Mouse (Mus musculus) heart, postnatal 0 days (tissue): ENCODE results near the gene Gm11938.

ENCODE experiments used
- CTCF ChIP-seq: IDR thresholded peaks from 2 replicates; pipeline ENCODE4 v1.5.1; 2016; ENCODE audit warnings: antibody characterized with exemption, control low read depth, low read depth
- EP300 ChIP-seq: IDR thresholded peaks from 2 replicates; pipeline ENCODE4 v1.6.1; 2016; ENCODE audit warnings: antibody characterized with exemption, low read depth

DNA sequence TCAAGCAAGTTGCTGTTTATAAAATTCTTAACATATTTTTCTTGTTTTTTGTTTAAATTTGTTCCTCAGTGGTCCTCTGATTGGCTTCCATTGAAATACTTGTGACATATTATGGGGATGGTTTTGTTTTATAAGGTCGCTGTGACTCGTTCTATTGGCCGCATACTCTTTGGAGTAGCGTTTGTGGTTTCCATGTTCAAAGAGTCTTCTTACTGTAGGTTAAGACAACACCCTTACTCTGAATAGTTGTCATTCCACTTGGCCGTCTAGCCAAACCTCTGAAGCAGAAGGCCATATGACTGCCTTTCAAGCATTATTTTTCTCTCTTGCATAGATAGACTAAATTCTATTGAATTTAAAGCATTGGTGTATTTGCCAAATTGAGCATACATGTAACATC is 22.1 kb downstream of the Gm11938 start:
- no peak for TF ChIP-seq CTCF
- no peak for TF ChIP-seq EP300
